Mouse (Mus musculus) lung, postnatal 25 days (tissue): ENCODE measurements at regions not wholly inside any gene's neighbourhood (a gene's known extent, or its start where the extent isn't known, plus 50 kb on each side); places are given as distances from the start of the nearest gene placed in this dataset.

Source experiments
- DNase-seq: peaks from one replicate; pipeline ENCODE4 v3.0.0; 2022; ENCODE audit warnings: low spot score

DNA sequence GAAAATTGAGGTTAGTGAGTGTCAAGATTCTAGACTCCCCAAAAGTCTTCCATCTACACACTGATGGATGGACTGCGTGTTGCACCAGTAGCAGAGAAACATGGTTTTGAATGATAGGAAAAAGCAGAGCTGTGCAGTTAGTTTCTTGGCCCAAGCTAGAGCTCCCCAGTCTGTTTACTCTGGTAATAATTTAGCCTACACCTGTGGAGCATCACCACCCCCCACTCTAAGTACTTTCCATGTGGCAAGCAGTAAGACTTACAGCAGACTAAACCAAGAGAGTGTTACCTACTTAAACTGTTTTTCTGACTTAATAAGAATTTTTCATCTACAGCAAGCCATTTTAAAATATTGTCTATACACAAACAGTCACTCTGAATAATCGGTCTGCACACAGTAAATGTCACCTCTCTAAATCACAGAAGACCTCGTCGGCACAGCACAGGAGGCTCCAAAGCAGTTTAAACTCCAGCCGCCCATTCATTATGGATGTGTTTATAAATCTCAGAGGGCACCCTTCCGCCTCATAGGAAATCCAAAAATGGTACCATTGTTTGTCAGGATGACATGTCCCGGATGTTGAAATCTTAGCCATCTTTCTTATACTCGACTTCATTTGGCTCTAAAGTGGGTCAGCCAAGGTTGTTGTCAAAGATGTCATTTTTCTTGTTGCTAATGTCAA is 454.5 kb upstream of the Etaa1 start:
- DNase-seq, result peak; percentile 35

DNA sequence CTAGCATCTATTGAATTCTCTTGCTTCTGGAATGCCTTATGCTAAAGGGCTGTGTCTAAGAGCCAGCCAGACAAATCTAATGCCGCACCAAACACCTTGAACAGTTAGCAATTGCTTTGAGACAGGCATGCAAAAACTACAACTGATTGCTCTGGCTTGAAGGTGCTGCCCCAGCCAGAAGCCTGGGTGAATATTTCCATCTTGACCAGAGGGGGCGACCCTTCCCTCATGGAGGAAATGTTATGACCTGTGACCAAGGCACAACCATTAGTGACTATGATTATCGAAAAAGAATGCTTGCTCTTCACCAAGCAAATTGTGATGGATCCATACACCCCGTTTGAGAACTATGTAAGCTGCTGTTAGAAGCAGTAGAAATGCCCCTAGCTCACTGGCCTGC is 445.9 kb upstream of the Etaa1 start:
- DNase-seq, result no peak

DNA sequence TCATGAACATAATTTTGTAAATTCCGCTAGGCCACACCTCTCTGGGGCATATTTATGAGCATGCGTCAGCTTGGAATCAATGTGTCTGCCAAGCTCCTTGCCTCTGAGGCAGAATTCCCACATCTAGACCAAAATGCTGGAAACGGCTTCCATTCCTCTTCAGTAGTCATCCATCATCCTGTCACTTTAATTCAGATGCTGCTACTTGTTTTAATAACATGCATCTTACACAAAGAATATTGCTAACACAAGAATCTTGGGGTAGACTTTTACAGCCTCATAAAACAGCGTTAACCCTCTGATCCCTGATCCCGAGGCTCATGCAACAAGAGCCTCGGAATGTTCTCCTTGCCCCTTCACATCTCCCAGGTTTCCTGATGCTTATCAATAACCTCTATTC is 442.7 kb upstream of the Etaa1 start:
- DNase-seq, result no peak

DNA sequence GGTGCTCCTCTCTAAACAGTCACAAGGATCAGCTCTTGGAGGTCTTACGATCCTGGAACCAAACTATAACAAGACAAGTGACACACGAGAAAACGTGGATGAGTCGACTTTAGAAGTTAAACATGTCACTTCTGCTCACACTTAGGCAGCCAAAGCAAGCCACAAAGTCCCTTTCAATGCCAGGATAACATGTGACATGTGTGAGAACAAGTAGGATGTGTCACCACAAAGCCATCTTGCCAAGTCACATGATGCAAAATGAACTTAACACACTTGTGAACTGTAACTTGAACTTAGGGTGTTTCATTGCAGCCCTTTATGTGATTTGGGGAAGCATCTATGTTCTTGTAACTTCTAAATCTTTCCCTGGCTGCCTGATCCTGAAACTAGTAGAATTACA is 442.0 kb upstream of the Etaa1 start:
- no peak for DNase-seq

DNA sequence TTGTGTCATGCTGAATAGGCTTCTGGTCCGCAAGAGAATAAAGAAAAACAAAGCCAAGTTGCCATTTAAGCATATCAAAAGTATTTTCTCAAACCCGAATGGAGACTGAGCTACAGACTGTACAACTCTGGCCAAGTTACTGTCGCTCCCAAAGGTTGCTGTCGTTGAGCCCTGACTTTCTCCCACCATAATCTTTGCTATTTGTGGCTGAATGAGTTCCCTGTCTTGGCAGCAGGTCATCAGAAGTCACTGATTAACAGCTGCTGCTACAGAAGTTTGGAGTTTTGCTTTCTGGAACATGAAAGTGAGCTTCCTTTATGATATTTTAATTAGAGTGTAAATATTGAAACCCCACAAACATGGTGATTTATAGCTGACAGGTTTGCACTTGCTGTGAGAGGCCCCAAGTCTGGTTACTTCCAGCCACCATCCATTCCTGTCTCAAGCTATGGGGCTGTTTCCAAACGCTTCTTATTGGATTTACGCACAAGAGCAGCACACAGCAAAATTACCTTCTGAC is 419.2 kb upstream of the Etaa1 start:
- no peak for DNase-seq

DNA sequence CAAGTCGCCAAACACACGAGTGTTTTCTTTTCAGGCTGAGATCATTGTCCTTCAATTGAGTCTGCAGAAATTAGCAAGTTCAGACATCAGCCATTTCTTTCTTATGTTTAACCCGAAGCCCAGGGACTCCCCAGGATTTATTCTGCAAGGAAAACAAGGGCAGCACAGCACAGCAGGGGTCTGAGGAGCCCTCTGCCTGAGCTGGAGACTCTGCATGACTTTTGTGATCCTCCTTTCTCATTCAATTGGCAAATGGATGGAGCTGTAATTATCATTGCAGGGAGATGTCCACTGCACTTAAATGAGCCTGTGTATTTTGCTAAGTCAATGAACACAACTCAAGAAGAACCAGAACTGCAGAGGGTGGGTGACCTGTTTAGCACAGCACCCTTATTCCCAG is 417.6 kb upstream of the Etaa1 start:
- no peak for DNase-seq

DNA sequence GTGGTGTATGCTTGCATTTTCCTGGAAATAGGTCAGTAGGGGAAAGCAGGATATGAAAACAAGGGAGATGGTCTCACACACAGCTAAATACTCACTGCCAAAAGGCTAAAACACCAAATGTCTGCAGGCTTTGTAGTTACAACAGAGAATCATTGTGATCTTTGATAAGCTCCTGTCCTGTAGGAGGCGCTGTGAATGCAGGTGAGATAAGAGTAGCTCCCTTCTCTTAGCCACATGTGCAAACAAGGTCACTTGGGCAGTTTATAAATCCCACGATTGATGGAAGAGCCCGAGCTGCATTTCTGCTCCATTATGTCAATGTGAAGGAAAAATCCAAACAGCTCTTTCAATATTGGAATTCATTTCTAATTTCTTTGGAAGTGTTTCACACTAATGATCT is 417.2 kb upstream of the Etaa1 start:
- DNase-seq, result no peak

DNA sequence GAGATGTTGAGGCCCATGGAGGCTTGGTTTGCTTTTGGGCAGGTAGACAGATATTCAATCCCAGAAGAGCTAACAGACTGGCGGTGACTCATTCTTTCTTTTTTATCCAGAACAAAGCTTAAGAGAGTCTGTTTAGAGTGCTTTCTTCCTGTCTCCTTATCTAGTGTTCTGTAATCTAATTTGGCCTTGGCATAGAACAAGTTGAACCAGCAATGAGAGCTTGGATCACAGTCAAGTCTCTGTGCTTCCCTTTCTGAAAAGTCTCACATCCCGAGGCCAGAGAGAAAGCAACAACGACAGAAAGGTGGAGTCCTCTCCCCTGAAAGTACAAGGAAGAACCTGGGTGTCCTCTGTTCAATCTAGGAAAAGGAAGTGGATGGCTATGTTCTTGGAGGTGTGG is 401.2 kb upstream of the Etaa1 start:
- peak; percentile 70 for DNase-seq

DNA sequence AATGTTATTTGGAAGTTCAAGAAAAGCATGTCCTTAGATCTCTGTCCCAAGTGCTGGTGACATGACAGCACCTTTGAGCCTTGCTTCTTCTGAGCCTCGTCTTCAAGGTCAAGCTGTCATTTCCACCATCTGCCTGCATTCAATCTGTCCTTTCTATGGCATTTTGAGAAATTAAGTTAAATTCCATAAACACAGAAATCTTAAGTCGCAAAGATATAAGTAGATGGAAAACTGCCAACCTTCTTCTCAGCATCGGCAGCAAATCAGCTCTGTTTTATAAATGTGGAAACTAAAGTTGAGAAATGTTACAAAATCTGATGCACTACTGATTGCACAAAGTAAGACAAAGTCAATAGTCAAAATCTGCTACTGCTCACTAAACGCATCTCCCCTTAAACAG is 400.5 kb upstream of the Etaa1 start:
- DNase-seq, result no peak

DNA sequence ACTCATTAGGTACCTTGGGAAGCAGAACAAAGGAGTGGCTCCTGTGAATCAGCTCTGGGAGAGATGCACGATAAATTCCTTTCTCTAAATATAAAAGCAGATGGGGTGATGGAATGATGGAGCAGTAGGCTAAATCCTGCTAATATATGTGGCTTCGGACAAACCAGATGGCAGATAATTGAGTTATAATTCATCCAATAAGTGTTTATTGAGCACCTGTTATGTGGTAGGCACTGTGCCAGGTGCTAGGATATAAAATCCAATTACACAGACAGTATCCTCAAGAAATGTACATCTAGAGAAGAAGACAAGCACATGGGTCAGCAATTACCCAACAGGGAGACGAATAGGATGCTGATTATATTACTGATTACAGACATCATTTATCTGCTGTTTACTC is 394.2 kb upstream of the Etaa1 start:
- no peak for DNase-seq

DNA sequence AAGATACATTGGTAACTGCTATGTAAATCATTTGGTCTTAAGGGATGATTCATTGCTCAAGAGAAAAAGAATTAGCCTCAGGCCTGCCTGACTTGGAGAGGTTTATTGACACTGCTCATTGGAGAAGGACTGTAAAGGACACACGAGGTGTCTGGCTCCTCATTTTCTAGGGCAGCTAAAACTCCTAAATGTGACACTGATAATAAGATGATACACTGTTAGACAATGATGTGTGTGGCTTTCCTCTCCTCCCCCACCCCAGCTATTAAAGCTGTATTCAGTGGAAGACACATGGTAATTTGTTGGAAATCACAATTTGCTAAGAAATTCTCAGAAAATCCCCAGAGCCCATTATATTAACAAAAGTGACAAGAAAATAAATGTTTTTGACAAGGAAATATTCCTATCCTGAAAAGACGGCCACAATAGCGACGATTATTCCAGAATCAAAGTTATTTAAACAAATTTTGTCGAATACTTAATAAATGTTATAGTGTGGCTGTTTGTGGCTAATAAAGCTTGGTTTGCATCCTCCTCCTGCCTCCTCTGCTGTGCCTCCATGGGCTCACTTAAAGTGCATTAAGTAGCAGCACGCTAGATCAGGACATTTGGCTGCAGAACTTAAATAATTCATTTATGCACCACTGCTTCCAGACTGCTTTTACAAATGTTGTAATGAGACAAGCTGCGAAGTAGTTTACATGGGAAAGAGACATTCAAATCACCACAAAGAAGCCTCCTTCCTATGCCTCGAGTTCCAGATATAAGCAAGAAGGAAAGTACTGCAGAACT is 360.0 kb upstream of the Etaa1 start:
- DNase-seq, result no peak

DNA sequence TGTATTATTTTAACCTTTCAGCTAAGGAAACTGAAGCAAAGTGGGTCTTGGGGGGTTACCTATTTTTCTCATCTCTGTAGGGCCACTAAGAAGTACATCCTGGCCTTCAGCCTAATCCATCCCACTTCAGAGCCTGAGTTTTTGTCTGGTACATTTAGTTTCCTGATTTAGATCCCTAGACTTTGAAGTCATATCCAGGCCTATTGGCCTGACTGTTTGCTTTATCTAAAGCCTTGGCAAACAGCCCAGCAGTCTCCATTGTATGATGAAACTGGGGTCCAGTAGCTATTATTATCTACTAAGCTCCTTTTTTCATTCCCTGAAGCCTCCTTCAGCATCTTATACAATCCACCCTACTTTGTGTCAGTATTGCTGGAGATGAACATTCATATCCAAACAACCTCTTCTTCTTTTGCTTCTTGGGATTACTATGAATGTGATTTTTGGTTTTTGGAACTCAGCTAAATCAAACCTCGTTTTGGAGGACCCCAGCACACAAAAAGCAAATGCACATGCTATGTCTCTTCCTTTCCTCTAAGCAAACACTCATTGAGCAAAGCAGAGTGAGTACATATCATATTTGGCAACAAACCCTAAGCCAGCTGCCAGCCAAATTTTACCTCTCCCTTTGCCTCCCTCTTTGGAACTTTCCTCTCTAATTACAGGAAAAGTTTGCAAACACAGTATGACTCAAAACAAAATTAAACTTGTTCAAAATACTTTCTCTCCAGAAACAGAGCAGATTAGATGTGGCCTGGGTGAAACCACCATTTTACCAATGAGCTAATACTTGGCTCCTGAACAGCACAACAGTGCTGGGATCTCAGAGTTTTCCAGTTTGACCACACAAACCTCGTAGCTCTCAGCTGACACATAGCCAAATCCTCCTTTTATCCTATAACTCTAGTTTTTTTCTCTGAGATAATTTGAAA is 342.8 kb upstream of the Etaa1 start:
- DNase-seq, result peak; percentile 32

DNA sequence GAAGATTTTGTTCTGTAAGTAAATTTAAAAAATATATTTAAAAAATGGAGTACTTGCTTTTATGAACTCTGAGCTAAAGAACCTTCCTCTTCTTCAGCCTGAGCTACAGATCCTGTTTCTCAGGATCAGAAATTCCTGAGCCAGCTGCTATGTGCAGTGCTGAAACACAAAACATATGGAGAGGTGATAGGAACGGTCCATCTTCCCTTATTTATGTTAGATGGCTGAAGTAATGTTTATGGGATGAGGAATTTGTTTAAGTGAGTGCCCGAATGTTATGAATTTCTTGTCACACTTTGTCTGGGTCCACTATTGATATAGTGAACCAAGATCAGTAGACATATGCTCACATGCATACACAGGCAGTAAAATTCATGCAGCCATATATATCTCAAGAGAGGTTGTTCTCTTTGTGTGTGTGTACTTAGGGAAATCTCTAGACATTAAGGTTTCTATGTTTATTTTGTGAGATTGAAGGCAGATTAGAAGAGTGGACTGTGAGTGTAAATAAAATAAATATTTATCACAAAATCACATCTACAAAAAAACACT is 325.0 kb upstream of the Etaa1 start:
- DNase-seq, result no peak

DNA sequence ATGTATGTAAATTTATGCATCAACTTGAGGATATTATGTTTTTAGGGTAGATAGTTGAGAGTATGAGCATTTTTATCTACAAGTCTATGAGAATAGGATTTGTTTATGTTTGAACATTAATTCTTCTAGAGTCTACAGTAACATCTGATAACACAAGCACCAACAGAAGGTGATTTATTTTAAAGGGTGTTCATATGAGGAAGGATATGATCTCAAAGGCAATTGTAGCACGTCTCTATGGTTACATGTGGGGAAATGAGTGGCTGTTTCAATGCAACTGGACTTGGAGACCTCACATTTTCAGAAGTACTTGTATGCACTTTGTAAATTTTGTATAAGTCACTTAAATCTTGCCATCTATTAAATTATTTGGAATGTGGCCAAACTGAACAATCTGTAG is 318.7 kb upstream of the Etaa1 start:
- DNase-seq, result no peak

DNA sequence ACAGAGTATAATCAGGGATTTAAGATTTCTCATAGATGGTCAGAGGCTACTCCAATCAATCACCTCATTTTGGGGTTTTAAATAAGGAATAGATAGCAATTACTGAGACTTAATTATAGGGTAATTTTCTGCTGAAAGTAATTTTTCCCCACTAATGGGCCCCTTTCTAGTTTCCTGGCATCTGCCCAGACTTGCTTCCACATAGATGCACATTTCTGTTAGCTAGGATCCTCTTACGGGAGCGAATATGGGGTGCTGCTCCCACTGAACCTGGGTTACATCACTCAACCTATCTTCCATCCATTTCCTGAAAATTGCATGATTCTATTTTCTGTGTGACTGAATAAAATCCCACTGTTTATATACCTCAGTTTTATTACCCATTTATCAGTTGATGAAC is 312.5 kb upstream of the Etaa1 start:
- no peak for DNase-seq

DNA sequence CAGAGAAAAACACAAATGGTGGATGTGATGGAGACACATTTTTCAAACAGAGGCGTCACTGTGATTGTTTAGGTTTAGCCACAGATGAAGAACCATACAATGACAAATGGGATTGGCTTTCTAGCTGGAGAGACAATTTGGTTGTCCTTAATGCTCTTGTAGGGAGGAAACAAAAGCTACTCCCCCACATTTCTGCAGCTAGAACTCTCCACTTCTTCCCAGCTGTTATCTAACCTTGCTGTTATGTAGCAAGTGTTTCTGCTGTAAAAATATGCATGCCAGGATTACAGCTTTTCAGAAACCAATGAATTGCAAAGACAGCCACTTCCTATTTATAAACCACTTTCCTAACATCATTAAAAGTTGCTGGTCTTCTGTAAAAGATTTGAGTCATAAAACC is 309.2 kb upstream of the Etaa1 start:
- DNase-seq, result no peak

DNA sequence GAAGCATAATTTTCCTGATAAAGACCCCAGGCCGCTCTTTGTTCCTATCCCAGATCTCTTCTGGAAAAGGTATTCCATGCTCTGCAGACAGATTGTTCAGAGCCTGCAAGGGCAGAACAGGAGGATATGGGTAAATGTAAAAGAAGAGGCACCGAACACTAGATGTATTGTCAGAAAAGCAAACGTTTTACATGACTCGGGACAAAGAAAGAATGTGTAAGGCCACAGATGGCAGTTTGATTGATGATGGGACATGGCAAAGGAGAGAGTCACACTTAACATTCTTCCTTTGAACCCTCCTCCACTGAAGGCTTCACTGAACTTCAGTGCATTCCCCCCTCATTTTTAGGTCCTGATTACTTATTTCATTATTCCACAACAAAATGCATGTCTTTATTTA is 295.6 kb upstream of the Etaa1 start:
- DNase-seq, result no peak

DNA sequence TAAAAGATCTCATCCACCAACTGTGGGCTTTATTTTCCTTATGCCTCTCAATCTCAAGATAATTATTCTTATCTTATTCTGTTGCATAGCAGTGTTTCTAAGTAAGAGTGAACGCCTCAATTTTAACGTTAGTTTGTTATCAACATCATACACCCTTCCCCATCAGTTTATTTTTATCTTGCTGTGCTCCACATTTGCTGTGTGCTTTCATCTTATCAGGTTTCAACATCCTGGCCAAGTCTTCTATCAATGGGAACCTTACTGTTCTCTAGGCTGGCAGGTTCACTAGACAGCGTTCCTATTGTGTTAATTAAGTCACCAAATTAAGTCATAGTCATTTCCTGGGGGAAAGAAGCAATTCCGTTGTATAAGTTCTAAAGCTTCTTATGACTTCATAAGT is 263.1 kb upstream of the Etaa1 start:
- DNase-seq, result peak; percentile 24

DNA sequence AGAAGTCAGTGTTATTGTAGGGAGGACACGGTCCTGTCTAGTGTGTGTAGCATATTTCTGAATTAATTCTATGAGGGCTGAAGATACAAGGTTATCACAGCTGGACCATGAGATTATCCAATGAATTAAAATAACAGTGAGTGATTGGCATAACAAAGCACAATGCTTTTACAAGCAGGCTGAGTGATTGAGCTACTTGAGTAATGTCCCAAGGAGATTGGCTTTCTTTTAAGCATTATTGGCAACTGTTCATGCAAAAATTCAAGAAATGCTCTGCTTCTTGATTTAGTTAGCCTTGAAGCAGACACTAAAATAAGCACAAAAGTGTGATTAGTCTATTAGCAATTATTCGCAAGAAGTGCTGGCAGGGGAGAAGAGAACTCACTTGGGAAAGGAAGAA is 219.4 kb upstream of the Etaa1 start:
- DNase-seq, result no peak

DNA sequence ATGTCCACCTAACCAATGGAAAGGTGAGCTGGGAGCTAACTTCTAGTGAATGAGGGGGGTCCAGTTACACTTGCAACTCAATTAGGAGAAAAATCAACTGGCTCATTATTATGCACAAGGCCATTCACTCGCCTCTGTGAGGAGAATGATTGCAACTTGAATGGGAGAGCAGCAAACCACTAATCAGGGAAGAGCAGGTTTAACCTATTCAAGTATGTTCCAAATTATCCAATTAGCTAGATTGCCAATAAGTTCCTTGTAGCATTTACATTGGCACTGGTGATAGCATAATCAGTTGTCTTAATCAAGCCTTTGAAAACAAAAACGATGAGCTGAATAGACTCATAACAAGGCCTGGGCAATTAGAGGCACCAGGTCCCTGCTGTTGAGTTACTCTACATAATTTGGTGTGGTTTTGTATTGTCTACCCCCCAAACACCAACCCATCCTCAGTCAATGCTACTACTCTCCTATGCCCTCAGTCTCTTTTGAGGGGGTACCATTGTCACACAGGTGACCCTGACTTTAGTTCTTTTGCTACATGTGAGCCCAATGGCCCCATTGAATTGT is 217.6 kb upstream of the Etaa1 start:
- no peak for DNase-seq

DNA sequence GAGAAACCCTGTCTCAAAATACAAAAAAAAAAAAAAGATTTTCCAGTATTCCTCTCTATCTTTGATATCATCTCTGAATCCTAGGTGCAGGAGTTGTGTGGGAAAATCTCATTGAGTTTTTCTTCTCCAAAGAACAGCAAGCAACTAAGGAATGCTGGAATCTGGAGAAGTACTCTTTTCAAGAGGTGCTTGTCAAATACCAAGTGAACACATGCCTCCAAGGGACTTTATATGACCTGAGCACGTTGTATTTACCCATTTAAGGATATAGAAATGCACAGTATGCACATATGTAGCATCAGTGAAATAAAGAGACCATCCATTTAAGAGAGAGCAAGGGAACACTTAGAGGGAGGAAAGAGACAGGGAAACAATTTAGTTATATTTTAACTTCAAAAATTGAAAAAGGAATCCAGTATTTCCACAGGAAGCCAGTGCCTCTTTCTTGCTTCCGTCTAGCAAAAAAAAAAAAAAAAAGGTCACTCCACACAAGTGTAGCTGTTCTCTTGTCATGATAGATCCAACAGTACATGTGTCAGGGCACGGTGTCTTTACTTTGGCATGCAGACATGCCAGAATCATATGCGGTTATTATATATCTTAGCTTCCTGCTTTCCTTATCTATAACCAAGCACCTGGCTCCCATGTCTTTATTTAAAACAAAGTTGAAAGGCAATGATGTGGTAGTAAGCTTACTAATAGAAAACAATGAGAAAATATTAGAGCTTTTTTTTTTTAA is 212.1 kb upstream of the Etaa1 start:
- peak; percentile 22 for DNase-seq
